Mouse (Mus musculus) spleen, adult 12 weeks (tissue): Measurements from ENCODE around the gene Tesk2.
A peak's percentile ranks its signal among the peaks of the same experiment; 100 is the strongest.

Source experiments
- DNase-seq: peaks from one replicate; pipeline ENCODE4 v3.0.0; 2022; ENCODE audit warnings: low spot score

The Tesk2 gene

GRCm38 (mm10) chr4:116719396-116719795 is 1.4 kb upstream of the Tesk2 start:
- peak; percentile 40 for DNase-seq

GRCm38 (mm10) chr4:116721098-116721628 is 415 bp downstream of the Tesk2 start:
- DNase-seq, result no peak

GRCm38 (mm10) chr4:116722230-116722629 is 1.5 kb downstream of the Tesk2 start:
- DNase-seq, result no peak

GRCm38 (mm10) chr4:116725444-116725843 is 4.7 kb downstream of the Tesk2 start:
- no peak for DNase-seq

- no peak for DNase-seq
These were observed 6.7 kb downstream of the Tesk2 start for GRCm38 (mm10) chr4:116727401-116727800.

GRCm38 (mm10) chr4:116729532-116729931 is 8.8 kb downstream of the Tesk2 start:
- no peak for DNase-seq

- no peak for DNase-seq
These were observed 10.3 kb downstream of the Tesk2 start for GRCm38 (mm10) chr4:116731077-116731476.

- no peak for DNase-seq
These were observed 11.6 kb downstream of the Tesk2 start for GRCm38 (mm10) chr4:116732355-116732754.

GRCm38 (mm10) chr4:116734996-116735395 is 14.2 kb downstream of the Tesk2 start:
- DNase-seq, result no peak

GRCm38 (mm10) chr4:116738972-116739751 is 18.4 kb downstream of the Tesk2 start:
- DNase-seq, result no peak

GRCm38 (mm10) chr4:116749750-116750149 is 29.0 kb downstream of the Tesk2 start:
- no peak for DNase-seq

- DNase-seq, result no peak
These were observed 41.2 kb downstream of the Tesk2 start for GRCm38 (mm10) chr4:116761914-116762313.

- DNase-seq, result no peak
These were observed 43.3 kb downstream of the Tesk2 start for GRCm38 (mm10) chr4:116764001-116764400.

GRCm38 (mm10) chr4:116768510-116768909 is 47.8 kb downstream of the Tesk2 start:
- no peak for DNase-seq

GRCm38 (mm10) chr4:116769060-116769459 is 48.3 kb downstream of the Tesk2 start:
- DNase-seq, result no peak

GRCm38 (mm10) chr4:116776391-116776790 is 55.6 kb downstream of the Tesk2 start:
- no peak for DNase-seq

GRCm38 (mm10) chr4:116777079-116777478 is 56.3 kb downstream of the Tesk2 start:
- DNase-seq, result no peak

GRCm38 (mm10) chr4:116780541-116780940 is 59.8 kb downstream of the Tesk2 start:
- DNase-seq, result no peak

GRCm38 (mm10) chr4:116781366-116781765 is 60.6 kb downstream of the Tesk2 start:
- DNase-seq, result no peak

- no peak for DNase-seq
These were observed 61.4 kb downstream of the Tesk2 start for GRCm38 (mm10) chr4:116782171-116782570.

- no peak for DNase-seq
These were observed 65.8 kb downstream of the Tesk2 start for GRCm38 (mm10) chr4:116786587-116786986.

GRCm38 (mm10) chr4:116787985-116788760 is 67.4 kb downstream of the Tesk2 start:
- DNase-seq, result no peak

GRCm38 (mm10) chr4:116788956-116789355 is 68.2 kb downstream of the Tesk2 start:
- peak; percentile 48 for DNase-seq
